Mouse (Mus musculus): ENCODE results near the gene Rpl9.

Rpl9 gene

GRCm38 (mm10) chr5:65371551-65371950 lies 19.7 kb downstream of the Rpl9 start:
- no peak for DNase-seq

- DNase-seq, result no peak
These were observed 23.4 kb downstream of the Rpl9 start for GRCm38 (mm10) chr5:65367837-65368236.

- no peak for DNase-seq
These were observed 33.5 kb downstream of the Rpl9 start for GRCm38 (mm10) chr5:65357771-65358170.

GRCm38 (mm10) chr5:65356851-65357250 lies 34.4 kb downstream of the Rpl9 start:
- DNase-seq, result no peak

- peak; percentile 38 for DNase-seq
These were observed 36.3 kb downstream of the Rpl9 start for GRCm38 (mm10) chr5:65354985-65355384.

- no peak for DNase-seq
These were observed 37.1 kb downstream of the Rpl9 start for GRCm38 (mm10) chr5:65354097-65354496.

- DNase-seq, result no peak
These were observed 40.7 kb downstream of the Rpl9 start for GRCm38 (mm10) chr5:65350508-65350907.

GRCm38 (mm10) chr5:65348168-65348567 lies 43.1 kb downstream of the Rpl9 start, which contains the start of gene Klb:
Klb (plus strand) TSS chr5:65348314.
- DNase-seq, result no peak

- no peak for DNase-seq
These were observed 51.1 kb downstream of the Rpl9 start for GRCm38 (mm10) chr5:65340167-65340566.

GRCm38 (mm10) chr5:65338394-65338793 lies 52.9 kb downstream of the Rpl9 start:
- peak; percentile 36 for DNase-seq

All from thymus, postnatal 4 days (tissue).